Mouse (Mus musculus): ENCODE measurements around the gene Misp.

DNA sequence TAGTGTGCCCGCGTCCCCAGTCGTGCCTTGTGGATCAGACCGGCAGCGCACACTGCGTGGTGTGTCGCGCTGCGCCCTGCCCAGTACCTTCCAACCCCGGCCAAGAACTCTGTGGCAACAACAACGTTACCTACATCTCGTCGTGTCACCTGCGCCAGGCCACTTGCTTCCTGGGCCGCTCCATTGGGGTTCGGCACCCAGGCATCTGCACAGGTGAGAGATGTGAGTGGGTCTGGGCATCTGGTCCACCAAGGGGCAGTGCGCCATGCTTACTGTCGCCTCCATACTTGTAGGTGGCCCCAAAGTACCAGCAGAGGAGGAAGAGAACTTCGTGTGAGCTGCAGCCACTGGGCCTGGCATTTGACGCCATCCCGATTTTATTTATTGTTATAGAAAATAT is 39.6 kb upstream of the Misp start:
- TF ChIP-seq CTCF (conservative IDR thresholded peaks at IDR 0.05; ENCODE audit: insufficient read depth, insufficient read length, low read depth, low read length) (no peak), POLR2A (IDR thresholded peaks at IDR 0.05; ENCODE audit: low read depth, low read length) (no peak)

All from kidney, adult 2 months (tissue).